Mouse (Mus musculus) heart, embryonic 11.5 days (tissue): Measurements from ENCODE around the gene Usp40. TPM values are rescaled to one million over a fixed set of nuclear protein-coding genes. Genes with fewer than 3 reads are reported as not detected.

Experiments used
- ATAC-seq: fragments of 200-750 bp; cut with Nextera tagmentation; replicated peaks from 2 replicates; pipeline ENCODE4 v1.8.0; 2017; ENCODE audit warnings: moderate library complexity; ENCODE audit not compliant: insufficient number of reproducible peaks, low FRiP score, low TSS enrichment
- H3K27ac ChIP-seq: fragments of 300-500 bp; sonication (generic); 2 replicates; pipeline ENCODE4 v1.5.1; 2014; ENCODE audit warnings: mild to moderate bottlenecking, low read depth, low read length
- H3K27me3 ChIP-seq: fragments of 300-500 bp; sonication (generic); 2 replicates; pipeline ENCODE4 v1.6.1; 2014; ENCODE audit warnings: mild to moderate bottlenecking, low read length, mixed read lengths; ENCODE audit not compliant: control insufficient read depth, insufficient read depth
- H3K36me3 ChIP-seq: fragments of 300-500 bp; sonication (generic); 2 replicates; pipeline ENCODE4 v1.6.1; 2014; ENCODE audit warnings: mild to moderate bottlenecking, low read length, moderate library complexity, mixed read lengths; ENCODE audit not compliant: control insufficient read depth, insufficient read depth
- H3K4me1 ChIP-seq: fragments of 300-500 bp; sonication (generic); 2 replicates; pipeline ENCODE4 v1.6.1; 2014; ENCODE audit warnings: low read length; ENCODE audit not compliant: control insufficient read depth, insufficient read depth
- H3K4me2 ChIP-seq: fragments of 300-500 bp; sonication (generic); 2 replicates; pipeline ENCODE4 v1.6.1; 2014; ENCODE audit warnings: mild to moderate bottlenecking, moderate library complexity
- H3K4me3 ChIP-seq: fragments of 300-500 bp; sonication (generic); 2 replicates; pipeline ENCODE4 v1.5.1; 2014; ENCODE audit warnings: low read depth, low read length
- H3K9ac ChIP-seq: fragments of 300-500 bp; sonication (generic); 2 replicates; pipeline ENCODE4 v1.6.1; 2014; ENCODE audit warnings: mild to moderate bottlenecking, low read depth, low read length, moderate library complexity
- H3K9me3 ChIP-seq: fragments of 300-500 bp; sonication (generic); replicated peaks from 2 replicates; pipeline ENCODE4 v1.6.1; 2016; ENCODE audit warnings: low read length; ENCODE audit not compliant: control insufficient read depth
- WGBS: fragments of 180-500 bp; shearing (Covaris S2); extraction: QIAGEN DNeasy Blood & Tissue Kit; methylation state at CpG from one replicate; pipeline ENCODE4 v1.1.7; 2014; ENCODE audit not compliant: insufficient replicate concordance; 5-methylcytosine and 5-hydroxymethylcytosine counted together
- microRNA-seq: library from miRNA; unstranded; fragments of <30 nt; microRNA quantifications from one replicate; pipeline ENCODE4, GENCODE M21; 2016; ENCODE audit warnings: borderline number of aligned reads
- polyA plus RNA-seq: library from polyadenylated mRNA; unstranded; fragments of >200 nt; fragmentation: Nextera tagmentation; extraction: Ambion mirVana; gene quantifications from 2 replicates; pipeline ENCODE4 v1.2.1, GENCODE M21; 2014

Usp40 gene
- polyA plus RNA-seq, 1 experiment from 2014 or later: 28.8 TPM

DNA sequence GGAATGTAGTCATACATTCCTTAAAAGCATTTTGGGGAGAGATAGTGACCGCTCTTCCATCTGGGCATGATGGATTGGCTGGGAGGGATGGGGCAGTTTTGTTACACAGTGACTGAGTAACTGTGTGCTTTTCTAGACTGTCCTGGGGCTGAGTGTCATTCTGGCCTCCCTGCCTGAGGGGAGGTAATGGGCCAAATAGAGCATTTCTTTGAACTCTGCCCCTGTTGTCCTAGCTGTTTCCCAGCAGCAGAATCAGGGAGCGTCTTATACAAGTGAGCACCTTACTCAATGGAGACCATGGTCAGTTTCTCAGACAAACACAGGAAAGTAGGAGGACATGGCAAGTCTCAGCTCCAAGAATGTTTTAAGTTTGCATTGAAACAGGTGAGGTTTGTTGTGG, 111.4 kb downstream of the Usp40 start:
- H3K4me3 ChIP-seq: no peak overlapping the region
- 84% methylated on average over 2 of the region's 2 CpGs for WGBS
- no peak overlapping the region for H3K27ac ChIP-seq
- no peaks in the 10 kb centered on the region for H3K9me3 ChIP-seq
- H3K4me2 ChIP-seq: no peak overlapping the region
- no peak for ATAC-seq
- H3K36me3 ChIP-seq: no peaks in the 10 kb centered on the region
- no peaks in the 10 kb centered on the region for H3K27me3 ChIP-seq
- H3K4me1 ChIP-seq: peaks cover 19% of the 10 kb centered on the region
- no peak overlapping the region for H3K9ac ChIP-seq

Small RNA genes within 50 kb of the gene (microRNA-seq; reads per million reads assigned to microRNA genes)
- gene Gm25198: not detected

Other genes with a start within 250 kb of the Usp40 start
- 1.2 and 1.5 TPM in 2 replicates for gene Sag, start 204.9 kb downstream of the Usp40 start, polyA plus RNA-seq
- 22.2 and 24.2 TPM in 2 replicates for gene Dgkd, start 155.3 kb downstream of the Usp40 start, polyA plus RNA-seq
- gene Ugt1a10, start 46.8 kb upstream of the Usp40 start, polyA plus RNA-seq: not detected in 2 replicates
- gene Ugt1a9, start 62.2 kb upstream of the Usp40 start, polyA plus RNA-seq: not detected in 2 replicates
- not detected in 2 replicates for gene Ugt1a8, start 79.3 kb upstream of the Usp40 start, polyA plus RNA-seq
- 0.39 and 0.55 TPM in 2 replicates for gene Ugt1a7c, start 86.5 kb upstream of the Usp40 start, polyA plus RNA-seq
- gene Ugt1a6b, start 94.7 kb upstream of the Usp40 start, polyA plus RNA-seq: not detected in 2 replicates
- gene Ugt1a6a, start 126.3 kb upstream of the Usp40 start, polyA plus RNA-seq: not detected in 2 replicates
- gene Ugt1a5, start 157.5 kb upstream of the Usp40 start, polyA plus RNA-seq: not detected in 2 replicates
- not detected in 2 replicates for gene Ugt1a2, start 192.1 kb upstream of the Usp40 start, polyA plus RNA-seq
- 9.6 and 10.4 TPM in 2 replicates for gene Dnajb3, start 197.2 kb upstream of the Usp40 start, polyA plus RNA-seq
- gene Ugt1a1, start 203.4 kb upstream of the Usp40 start, polyA plus RNA-seq: not detected in 2 replicates
- 0.63 and 1.1 TPM in 2 replicates for gene Mroh2a, start 218.4 kb upstream of the Usp40 start, polyA plus RNA-seq